Comparison of ENCODE assay signal across 26 mouse cellular contexts in the genomic region with DNA sequence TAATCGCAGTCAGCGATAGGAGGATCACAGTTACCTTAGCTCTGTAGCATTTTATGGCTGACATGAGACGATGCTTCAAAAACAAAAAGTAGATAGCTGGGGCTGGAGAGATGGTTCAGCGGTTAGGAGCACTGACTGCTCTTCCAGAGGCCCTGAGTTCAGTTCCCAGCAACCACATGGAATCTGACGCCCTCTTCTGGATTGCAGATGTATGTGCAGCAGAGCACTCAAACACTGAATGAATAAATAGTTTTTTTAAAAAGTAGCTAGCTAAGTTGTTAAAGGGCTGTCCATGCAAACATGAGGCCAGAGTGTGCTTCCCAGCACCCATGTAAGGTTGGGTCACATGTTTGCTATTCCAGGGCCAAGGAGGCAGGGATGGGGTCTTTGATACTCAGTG. TPM values are rescaled to one million over a fixed set of nuclear protein-coding genes. Genes with fewer than 3 reads are reported as not detected.
DNase-seq lines count a peak whose midpoint lies in the region; ATAC-seq and TF ChIP-seq lines count a peak whose summit lies in the region.
"Had no signal": no experiment of that assay in that cellular context is flagged by ENCODE, and none has a peak within 500 bp of the region (broad histone marks: within the 10 kb centered on the region; RNA-seq: fewer than 3 reads in every experiment).

No protein-coding gene starts in this region.

- no peaks in the 10 kb centered on the region for H3K4me1 ChIP-seq in kidney, adult 2 months (ENCODE audit: control insufficient read depth, insufficient read depth, low read length)
- H3K4me1 ChIP-seq in lung, postnatal 0 days (ENCODE audit: insufficient read depth, low read depth, low read length) = no peaks in the 10 kb centered on the region
- H3K4me1 ChIP-seq in MEL (ENCODE audit: control insufficient read depth in 1 of 2, insufficient read depth in 2 of 2, low read length in 2 of 2) = peaks cover 7 to 12% of the 10 kb centered on the region in 2 experiments
- peaks cover 1% of the 10 kb centered on the region; the same call in 1 of the 2 replicates for H3K4me1 ChIP-seq in small intestine, adult 2 months (ENCODE audit: control insufficient read depth, insufficient read depth, insufficient read length, low read length)
- H3K4me1 ChIP-seq: embryonic facial prominence, embryonic 15.5 days; heart, embryonic 15.5 days; hindbrain, embryonic 15.5 days; limb, embryonic 13.5 days; midbrain, embryonic 10.5 days; neural tube, embryonic 15.5 days had no signal

- no peak for ATAC-seq in lung, postnatal 0 days
- ATAC-seq: activated CD4-positive, CD25-positive, alpha-beta regulatory T cell, adult 4 months; forebrain, embryonic 14.5 days; intestine, embryonic 16.5 days had no signal

- no peak for TF ChIP-seq POLR2A in kidney, adult 2 months (IDR thresholded peaks at IDR 0.05; ENCODE audit: low read depth, low read length)
- no peak for TF ChIP-seq POLR2A in MEL (IDR thresholded peaks at IDR 0.05; ENCODE audit: control insufficient read depth in 1 of 2, insufficient read depth in 1 of 2, low read depth in 1 of 2, low read length in 2 of 2, poor library complexity in 1 of 2)
- no peak for TF ChIP-seq POLR2A in small intestine, adult 2 months (IDR thresholded peaks at IDR 0.05; ENCODE audit: low read depth, low read length)

- no peak for TF ChIP-seq EP300 in lung, postnatal 0 days (IDR thresholded peaks at IDR 0.05)
- TF ChIP-seq EP300 in MEL (IDR thresholded peaks at IDR 0.05; ENCODE audit: low read depth in 1 of 2, low read length in 2 of 2) = no peak

- no peaks in the 10 kb centered on the region for H3K79me2 ChIP-seq in MEL (ENCODE audit: control insufficient read depth, insufficient read depth, low read length, poor library complexity)

- DNase-seq in kidney, adult 2 months = no peak
- no peak for DNase-seq in kidney, adult 18-20 months
- no peak for DNase-seq in lung, postnatal 0 days (ENCODE audit: low spot score)
- no peak for DNase-seq in lung, postnatal 14 days
- peak; percentile 38 for DNase-seq in MEL (ENCODE audit: low read depth, low spot score)
- DNase-seq in adrenal gland, postnatal 10 days = no peak
- DNase-seq: adrenal gland, postnatal 14 days; cerebellum, adult 8-10 months; cerebellum, postnatal 36 days; gastrocnemius, postnatal 14 days; heart, postnatal 4 days; right cerebral cortex, adult 18-20 months had no signal

- TF ChIP-seq RAD21 in MEL (IDR thresholded peaks at IDR 0.05; ENCODE audit: low read depth, low read length) = peak; percentile 45

- TF ChIP-seq CTCF in kidney, adult 2 months (conservative IDR thresholded peaks at IDR 0.05; ENCODE audit: insufficient read depth, insufficient read length, low read depth, low read length) = 0 out of 2 replicates have a peak, but pooled peaks have one; percentile 11
- peak; percentile 32 for TF ChIP-seq CTCF in lung, postnatal 0 days (IDR thresholded peaks at IDR 0.05)
- TF ChIP-seq CTCF in MEL (IDR thresholded peaks at IDR 0.05 in 2 of 3, conservative IDR thresholded peaks at IDR 0.05 in 1 of 3; ENCODE audit: control insufficient read depth in 1 of 3, insufficient read depth in 1 of 3, low read depth in 2 of 3, low read length in 3 of 3, poor library complexity in 1 of 3, severe bottlenecking in 1 of 3) = peak in 2 of 3 experiments; percentile 54 to 60; a peak in 5 of 6 replicates
- TF ChIP-seq CTCF in small intestine, adult 2 months (IDR thresholded peaks at IDR 0.05; ENCODE audit: extremely low read depth, insufficient read length, insufficient replicate concordance, low read depth, low read length) = peak; percentile 31; the same call in 1 of the 2 replicates

- no peaks in the 10 kb centered on the region for H3K27me3 ChIP-seq in kidney, adult 2 months (replicated peaks; ENCODE audit: control insufficient read depth, insufficient read depth, low read length)
- H3K27me3 ChIP-seq in lung, postnatal 0 days (replicated peaks; ENCODE audit: insufficient read depth, low read length) = no peaks in the 10 kb centered on the region
- no peaks in the 10 kb centered on the region for H3K27me3 ChIP-seq in MEL (ENCODE audit: control insufficient read depth in 1 of 2, insufficient read depth in 2 of 2, low read length in 2 of 2)
- H3K27me3 ChIP-seq in small intestine, adult 2 months (ENCODE audit: control insufficient read depth, insufficient read depth, low read length) = no peaks in the 10 kb centered on the region
- H3K27me3 ChIP-seq: embryonic facial prominence, embryonic 15.5 days; heart, embryonic 15.5 days; hindbrain, embryonic 15.5 days; limb, embryonic 13.5 days; liver, embryonic 15.5 days; neural tube, embryonic 15.5 days had no signal

- peaks cover 2% of the 10 kb centered on the region; the same call in 1 of the 2 replicates for H3K36me3 ChIP-seq in kidney, adult 2 months (ENCODE audit: control insufficient read depth, insufficient read depth, low read length)
- H3K36me3 ChIP-seq in lung, postnatal 0 days (ENCODE audit: insufficient read depth, low read length) = peaks cover 21% of the 10 kb centered on the region; the same call in 1 of the 2 replicates
- H3K36me3 ChIP-seq in MEL (ENCODE audit: control insufficient read depth in 1 of 2, insufficient read depth in 2 of 2, low read length in 2 of 2) = peaks cover 11 to 15% of the 10 kb centered on the region in 2 experiments
- H3K36me3 ChIP-seq in small intestine, adult 2 months (ENCODE audit: control insufficient read depth, insufficient read depth, low read length) = peaks cover 49% of the 10 kb centered on the region

- 90% methylated on average over 5 of the region's 5 CpGs for WGBS in kidney, adult 2 months
- 89% methylated on average over 5 of the region's 5 CpGs for WGBS in lung, postnatal 0 days
- 89% methylated on average over 5 of the region's 5 CpGs for WGBS in small intestine, adult 2 months

- no peak overlapping the region for H3K4me3 ChIP-seq in kidney, adult 2 months (ENCODE audit: insufficient read depth, low read depth, low read length)
- no peak overlapping the region for H3K4me3 ChIP-seq in lung, postnatal 0 days (ENCODE audit: low read depth, low read length)
- no peak overlapping the region for H3K4me3 ChIP-seq in MEL (ENCODE audit: control insufficient read depth in 1 of 2, insufficient read depth in 1 of 2, low read depth in 2 of 2, low read length in 2 of 2)
- no peak overlapping the region for H3K4me3 ChIP-seq in small intestine, adult 2 months (ENCODE audit: low read depth, low read length)
- H3K4me3 ChIP-seq: embryonic facial prominence, embryonic 15.5 days; heart, embryonic 15.5 days; hindbrain, embryonic 15.5 days; limb, embryonic 13.5 days; liver, embryonic 15.5 days; midbrain, embryonic 10.5 days; neural tube, embryonic 15.5 days had no signal

- H3K4me2 ChIP-seq in lung, postnatal 0 days (replicated peaks; ENCODE audit: low read depth, low read length) = no peak overlapping the region
- H3K4me2 ChIP-seq: embryonic facial prominence, embryonic 15.5 days; heart, embryonic 15.5 days; hindbrain, embryonic 15.5 days; limb, embryonic 13.5 days; liver, embryonic 15.5 days; neural tube, embryonic 15.5 days had no signal

- no peaks in the 10 kb centered on the region for H3K9me3 ChIP-seq in lung, postnatal 0 days (ENCODE audit: low read length)
- no peaks in the 10 kb centered on the region for H3K9me3 ChIP-seq in MEL (replicated peaks; ENCODE audit: insufficient read depth, low read length)
- H3K9me3 ChIP-seq: embryonic facial prominence, embryonic 15.5 days; G1E; heart, embryonic 15.5 days; hindbrain, embryonic 15.5 days; limb, embryonic 13.5 days; liver, embryonic 15.5 days; midbrain, embryonic 10.5 days; neural tube, embryonic 15.5 days had no signal

- H3K27ac ChIP-seq in kidney, adult 2 months (ENCODE audit: insufficient read depth, low read depth, low read length) = no peak overlapping the region
- H3K27ac ChIP-seq in lung, postnatal 0 days (ENCODE audit: low read length) = no peak overlapping the region
- H3K27ac ChIP-seq in MEL (ENCODE audit: control insufficient read depth, low read depth, low read length) = no peak overlapping the region
- no peak overlapping the region for H3K27ac ChIP-seq in small intestine, adult 2 months (ENCODE audit: insufficient read depth, low read depth, low read length)
- H3K27ac ChIP-seq: embryonic facial prominence, embryonic 15.5 days; heart, embryonic 15.5 days; hindbrain, embryonic 15.5 days; limb, embryonic 13.5 days; liver, embryonic 15.5 days; midbrain, embryonic 10.5 days; neural tube, embryonic 15.5 days had no signal

- no peak overlapping the region for H3K9ac ChIP-seq in lung, postnatal 0 days (replicated peaks; ENCODE audit: low read depth)
- no peak overlapping the region for H3K9ac ChIP-seq in MEL (ENCODE audit: control insufficient read depth, low read depth, low read length, poor library complexity, severe bottlenecking)
- H3K9ac ChIP-seq: embryonic facial prominence, embryonic 15.5 days; heart, embryonic 15.5 days; hindbrain, embryonic 15.5 days; limb, embryonic 13.5 days; liver, embryonic 15.5 days; neural tube, embryonic 15.5 days had no signal

TF ChIP-seq in MEL, 35 proteins besides CTCF, POLR2A, EP300 and RAD21 (continues in another document):
- TF ChIP-seq TCF12 (IDR thresholded peaks at IDR 0.05; ENCODE audit: low read depth, low read length) (no peak), RCOR1 (IDR thresholded peaks at IDR 0.05; ENCODE audit: low read depth, low read length) (no peak), MAFK (IDR thresholded peaks at IDR 0.05; ENCODE audit: borderline replicate concordance, low read depth, low read length) (no peak), SMC3 (IDR thresholded peaks at IDR 0.05; ENCODE audit: low read depth, low read length) (0 out of 2 replicates have a peak, but pooled peaks have one; percentile 33), BHLHE40 (IDR thresholded peaks at IDR 0.05; ENCODE audit: borderline replicate concordance, low read depth, low read length) (no peak), ZMIZ1 (IDR thresholded peaks at IDR 0.05; ENCODE audit: low read depth, low read length) (no peak), MXI1 (IDR thresholded peaks at IDR 0.05; ENCODE audit: low read depth, low read length) (no peak)

RNA-seq across cellular contexts. Expression of a gene that starts 26.8 kb away (rescaled TPM):
- 30.1 and 30.6 TPM in 2 replicates for polyA plus RNA-seq in kidney, adult 2 months (2012; rRNA removed)
- polyA plus RNA-seq in lung, postnatal 0 days (2015; fragmentation: Nextera tagmentation; extraction: Ambion mirVana) = 0.10 and 0.24 TPM in 2 replicates
- total RNA-seq in MEL (2012; rRNA removed) = not detected in 2 replicates
- under 1 TPM in 1 of 2 experiments, not detected in 1; 0.06 TPM for polyA plus RNA-seq in MEL (2012; ENCODE audit: insufficient read depth in 1 of 2, insufficient read length in 2 of 2, low read depth in 1 of 2, low replicate concordance in 2 of 2, missing spikeins in 1 of 2)
- 7.3 and 21.5 TPM in 2 replicates for polyA plus RNA-seq in small intestine, adult 2 months (2012; rRNA removed)
- 10 to 100 TPM; 71.9 to 79.4 TPM for total RNA-seq in adrenal gland, postnatal 10 days (2021)
- total RNA-seq: G1E; layer of hippocampus, postnatal 25 days; left cerebral cortex, postnatal 14 days had no signal
- polyA plus RNA-seq: forebrain, embryonic 14.5 days; G1E; hindbrain, embryonic 15.5 days; neural tube, embryonic 15.5 days had no signal

RNA-seq across cellular contexts. Expression of a gene that starts 50.4 kb away (rescaled TPM):
- polyA plus RNA-seq in kidney, adult 2 months (2012; rRNA removed) = 24.3 and 25.8 TPM in 2 replicates
- polyA plus RNA-seq in lung, postnatal 0 days (2015; fragmentation: Nextera tagmentation; extraction: Ambion mirVana) = 31.7 and 34.5 TPM in 2 replicates
- 54.9 and 56.6 TPM in 2 replicates for total RNA-seq in MEL (2012; rRNA removed)
- 10 to 100 TPM in 1 of 2 experiments, not detected in 1; 72.6 TPM for polyA plus RNA-seq in MEL (2012; ENCODE audit: insufficient read depth in 1 of 2, insufficient read length in 2 of 2, low read depth in 1 of 2, low replicate concordance in 2 of 2, missing spikeins in 1 of 2)
- polyA plus RNA-seq in small intestine, adult 2 months (2012; rRNA removed) = 6.1 and 11.1 TPM in 2 replicates
- total RNA-seq in adrenal gland, postnatal 10 days (2021) = 10 to 100 TPM; 54.9 to 66.9 TPM
